11 mouse cellular contexts compared by ENCODE assay signal in the genomic region with DNA sequence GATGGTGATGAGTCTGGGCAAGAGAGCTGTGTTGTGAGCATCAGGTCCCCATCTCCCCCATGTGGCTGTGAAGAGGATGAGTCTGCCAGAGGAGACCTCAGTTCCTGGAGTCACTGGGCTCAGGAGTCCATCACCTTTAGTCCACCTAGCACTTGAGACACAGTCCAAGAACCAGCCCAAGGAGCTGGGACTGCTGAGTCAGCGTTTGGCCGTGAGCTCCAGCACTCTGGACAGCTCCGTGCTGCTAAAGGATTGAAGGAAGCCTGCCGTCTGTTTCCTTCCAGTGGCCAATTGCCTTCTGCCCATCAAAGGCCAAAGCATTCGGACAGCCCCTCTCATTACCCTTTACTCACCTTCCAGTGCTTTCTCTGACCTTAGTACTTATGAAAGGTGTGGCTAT. TPM values are rescaled to one million over a fixed set of nuclear protein-coding genes. Genes with fewer than 3 reads are reported as not detected.
DNase-seq lines count a peak whose midpoint lies in the region; ATAC-seq and TF ChIP-seq lines count a peak whose summit lies in the region.
"Had no signal": no experiment of that assay in that cellular context is flagged by ENCODE, and none has a peak within 500 bp of the region (broad histone marks: within the 10 kb centered on the region; RNA-seq: fewer than 3 reads in every experiment).

No protein-coding gene starts in this region.

- H3K4me3 ChIP-seq in gastrocnemius, adult 2 months, result no peak overlapping the region
- no peak overlapping the region for H3K4me3 ChIP-seq in midbrain, embryonic 11.5 days (ENCODE audit: low read depth, low read length)
- no peak overlapping the region for H3K4me3 ChIP-seq in midbrain, embryonic 15.5 days
- H3K4me3 ChIP-seq in embryonic facial prominence, embryonic 11.5 days (ENCODE audit: low read depth, low read length), result no peak overlapping the region
- no peak overlapping the region for H3K4me3 ChIP-seq in forebrain, embryonic 15.5 days
- H3K4me3 ChIP-seq: stomach, embryonic 15.5 days had no signal

- H3K9ac ChIP-seq in midbrain, embryonic 11.5 days (ENCODE audit: low read length), result no peak overlapping the region
- H3K9ac ChIP-seq in midbrain, embryonic 15.5 days, result no peak overlapping the region
- no peak overlapping the region for H3K9ac ChIP-seq in embryonic facial prominence, embryonic 11.5 days (replicated peaks; ENCODE audit: low read length)
- H3K9ac ChIP-seq in forebrain, embryonic 15.5 days (replicated peaks), result no peak overlapping the region
- H3K9ac ChIP-seq: stomach, embryonic 15.5 days had no signal

- DNase-seq in gastrocnemius, postnatal 10 days, result peak; percentile 39
- DNase-seq in gastrocnemius, adult 2 months, result no peak
- peak; percentile 89 for DNase-seq in midbrain, embryonic 11.5 days (ENCODE audit: low spot score, missing footprints)
- peak; percentile 85 for DNase-seq in embryonic facial prominence, embryonic 11.5 days (ENCODE audit: low spot score)
- DNase-seq in retina, embryonic 14.5 days (ENCODE audit: low spot score), result peak; percentile 75
- DNase-seq in spleen, postnatal 4 days (ENCODE audit: low spot score in 2 of 2), result no peak

- H3K27me3 ChIP-seq in midbrain, embryonic 11.5 days (ENCODE audit: control insufficient read depth, insufficient read depth, low read length), result no peaks in the 10 kb centered on the region
- H3K27me3 ChIP-seq in midbrain, embryonic 15.5 days (replicated peaks), result no peaks in the 10 kb centered on the region
- H3K27me3 ChIP-seq in embryonic facial prominence, embryonic 11.5 days (ENCODE audit: control insufficient read depth, insufficient read depth, low read length), result no peaks in the 10 kb centered on the region
- no peaks in the 10 kb centered on the region for H3K27me3 ChIP-seq in forebrain, embryonic 15.5 days
- H3K27me3 ChIP-seq: stomach, embryonic 15.5 days had no signal

- no peak for TF ChIP-seq CTCF in gastrocnemius, adult 2 months (IDR thresholded peaks at IDR 0.05)

- no peaks in the 10 kb centered on the region for H3K36me3 ChIP-seq in midbrain, embryonic 11.5 days (ENCODE audit: control insufficient read depth, insufficient read depth, low read length)
- H3K36me3 ChIP-seq in midbrain, embryonic 15.5 days (replicated peaks), result no peaks in the 10 kb centered on the region
- H3K36me3 ChIP-seq in embryonic facial prominence, embryonic 11.5 days (replicated peaks; ENCODE audit: control insufficient read depth, insufficient read depth, low read depth, low read length), result no peaks in the 10 kb centered on the region
- H3K36me3 ChIP-seq in forebrain, embryonic 15.5 days, result no peaks in the 10 kb centered on the region
- H3K36me3 ChIP-seq: stomach, embryonic 15.5 days had no signal

- peaks cover 2% of the 10 kb centered on the region; the same call in 1 of the 2 replicates for H3K4me1 ChIP-seq in midbrain, embryonic 11.5 days (ENCODE audit: control insufficient read depth, insufficient read depth, low read length)
- 0 out of 2 replicates have a peak, but pooled peaks cover 2% of the 10 kb centered on the region for H3K4me1 ChIP-seq in midbrain, embryonic 15.5 days
- H3K4me1 ChIP-seq in embryonic facial prominence, embryonic 11.5 days (ENCODE audit: control insufficient read depth, insufficient read depth, low read length), result no peaks in the 10 kb centered on the region
- no peaks in the 10 kb centered on the region for H3K4me1 ChIP-seq in forebrain, embryonic 15.5 days
- H3K4me1 ChIP-seq: stomach, embryonic 15.5 days had no signal

- H3K27ac ChIP-seq in gastrocnemius, adult 2 months, result no peak overlapping the region
- no peak overlapping the region for H3K27ac ChIP-seq in midbrain, embryonic 11.5 days (ENCODE audit: low read depth, low read length)
- H3K27ac ChIP-seq in midbrain, embryonic 15.5 days, result no peak overlapping the region
- no peak overlapping the region for H3K27ac ChIP-seq in embryonic facial prominence, embryonic 11.5 days (replicated peaks; ENCODE audit: low read depth, low read length)
- no peak overlapping the region for H3K27ac ChIP-seq in forebrain, embryonic 15.5 days (replicated peaks)
- H3K27ac ChIP-seq: stomach, embryonic 15.5 days had no signal

- no peaks in the 10 kb centered on the region for H3K9me3 ChIP-seq in midbrain, embryonic 11.5 days (ENCODE audit: control insufficient read depth, low read length)
- H3K9me3 ChIP-seq in midbrain, embryonic 15.5 days, result no peaks in the 10 kb centered on the region
- no peaks in the 10 kb centered on the region for H3K9me3 ChIP-seq in embryonic facial prominence, embryonic 11.5 days (replicated peaks; ENCODE audit: control insufficient read depth, low read length)
- no peaks in the 10 kb centered on the region for H3K9me3 ChIP-seq in forebrain, embryonic 15.5 days
- H3K9me3 ChIP-seq: stomach, embryonic 15.5 days had no signal

- WGBS in midbrain, embryonic 11.5 days, result 11% methylated on average over 5 of the region's 5 CpGs
- 20% methylated on average over 5 of the region's 5 CpGs for WGBS in midbrain, embryonic 15.5 days
- WGBS in embryonic facial prominence, embryonic 11.5 days, result 12% methylated on average over 5 of the region's 5 CpGs
- WGBS in forebrain, embryonic 15.5 days, result 15% methylated on average over 5 of the region's 5 CpGs

- ATAC-seq in midbrain, embryonic 11.5 days (ENCODE audit: low FRiP score), result no peak
- ATAC-seq in midbrain, embryonic 15.5 days (replicated peaks), result no peak
- ATAC-seq in embryonic facial prominence, embryonic 11.5 days (replicated peaks; ENCODE audit: insufficient number of reproducible peaks, low FRiP score, low TSS enrichment, low read depth), result no peak
- no peak for ATAC-seq in forebrain, embryonic 15.5 days (replicated peaks)

- no peak overlapping the region for H3K4me2 ChIP-seq in midbrain, embryonic 11.5 days
- no peak overlapping the region for H3K4me2 ChIP-seq in midbrain, embryonic 15.5 days
- H3K4me2 ChIP-seq in embryonic facial prominence, embryonic 11.5 days (ENCODE audit: low read depth, low read length), result no peak overlapping the region
- no peak overlapping the region for H3K4me2 ChIP-seq in forebrain, embryonic 15.5 days (replicated peaks)
- H3K4me2 ChIP-seq: stomach, embryonic 15.5 days had no signal

- intact Hi-C loops in gastrocnemius, adult 2 months (cut with DNase I), result no loop called here

RNA-seq across cellular contexts. Expression of a gene that starts 12.1 kb away (rescaled TPM):
- total RNA-seq in gastrocnemius, postnatal 10 days (2021), result not detected
- not detected for total RNA-seq in gastrocnemius, adult 2 months (2021)
- polyA plus RNA-seq in midbrain, embryonic 11.5 days (2014; fragmentation: Nextera tagmentation; extraction: Ambion mirVana), result not detected in 2 replicates
- polyA plus RNA-seq in midbrain, embryonic 15.5 days (2015; fragmentation: Nextera tagmentation; extraction: Ambion mirVana), result 0.23 and 0.41 TPM in 2 replicates
- not detected in 2 replicates for polyA plus RNA-seq in embryonic facial prominence, embryonic 11.5 days (2014; fragmentation: Nextera tagmentation; extraction: Ambion mirVana)
- 0.26 TPM in 1 of 2 replicates, not detected in the other for polyA plus RNA-seq in forebrain, embryonic 15.5 days (2015; fragmentation: Nextera tagmentation; extraction: Ambion mirVana)
- total RNA-seq: heart, adult 18-20 months; layer of hippocampus, postnatal 25 days had no signal
- polyA plus RNA-seq: stomach, embryonic 15.5 days had no signal

Comparison
In these comparisons a context has a peak if more than half of its experiments do, and no peak if none do; other contexts are left out.
1. DNase-seq: peak in gastrocnemius, postnatal 10 days (single experiment), midbrain, embryonic 11.5 days (single experiment), embryonic facial prominence, embryonic 11.5 days (single experiment) and retina, embryonic 14.5 days (single experiment); none in gastrocnemius, adult 2 months (single experiment) and spleen, postnatal 4 days (0 of 2).